Mouse (Mus musculus): Measurements from ENCODE around the gene Ccdc3. TPM values are rescaled to one million over a fixed set of nuclear protein-coding genes. Genes with fewer than 3 reads are reported as not detected.

Gene Ccdc3
- polyA plus RNA-seq, 1 experiment from 2014 or later, result 11.0 TPM

DNA sequence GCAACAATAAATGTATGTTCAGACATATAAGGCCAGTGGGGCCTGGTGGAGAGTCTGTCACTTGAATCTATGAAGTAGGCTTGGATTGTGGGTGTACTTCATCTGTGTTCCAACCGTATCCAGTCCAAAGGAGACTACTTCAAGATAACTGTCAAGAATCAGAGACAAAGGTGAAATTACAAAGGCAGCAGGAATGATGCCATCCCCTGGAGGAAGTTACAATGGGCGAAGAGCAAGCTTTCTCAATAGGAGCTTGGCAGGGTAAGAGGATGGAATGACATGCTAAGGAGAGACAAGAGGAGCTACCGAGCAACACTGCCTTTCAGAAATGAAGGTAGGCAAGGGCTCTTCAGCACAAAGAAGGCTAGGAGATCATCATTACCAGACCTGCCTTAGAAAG lies 69.1 kb downstream of the Ccdc3 start:
- 87% methylated on average over 3 of the region's 3 CpGs for WGBS
- Histone ChIP-seq H3K36me3 (ENCODE audit: control insufficient read depth, insufficient read depth, low read length) (no peaks in the 10 kb centered on the region), H3K9ac (ENCODE audit: low read length) (no peak overlapping the region), H3K27me3 (replicated peaks; ENCODE audit: control insufficient read depth, insufficient read depth, low read length) (no peaks in the 10 kb centered on the region), H3K4me2 (ENCODE audit: low read length) (no peak overlapping the region), H3K4me1 (replicated peaks; ENCODE audit: control insufficient read depth, insufficient read depth, low read length) (no peaks in the 10 kb centered on the region), H3K9me3 (ENCODE audit: control insufficient read depth, low read length) (no peaks in the 10 kb centered on the region), H3K4me3 (ENCODE audit: low read depth, low read length) (no peak overlapping the region), H3K27ac (ENCODE audit: low read depth) (no peak overlapping the region)
- DNase-seq (ENCODE audit: low spot score), result no peak
- no peak for ATAC-seq (replicated peaks; ENCODE audit: low FRiP score, low TSS enrichment, low read depth)

DNA sequence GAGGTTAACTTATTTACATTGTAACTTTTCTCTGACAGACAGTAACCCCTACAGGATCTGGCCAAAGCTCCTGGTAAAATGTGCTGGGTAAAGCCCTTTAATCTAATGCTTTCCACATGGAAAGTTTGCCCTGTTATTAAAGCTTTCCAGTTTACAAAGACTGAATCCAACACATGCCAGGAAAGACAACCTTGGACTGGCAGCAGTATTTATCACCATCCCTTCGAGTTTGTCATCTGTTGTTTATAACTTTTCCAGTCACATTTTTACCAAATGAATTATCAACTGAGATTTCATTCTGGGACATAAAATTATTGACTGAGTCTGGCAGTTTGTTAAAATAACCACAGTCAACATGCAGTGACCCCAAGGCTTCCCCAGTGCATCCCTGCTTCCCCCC lies 77.0 kb downstream of the Ccdc3 start:
- Histone ChIP-seq H3K27ac (ENCODE audit: low read depth) (no peak overlapping the region), H3K4me3 (ENCODE audit: low read depth, low read length) (no peak overlapping the region), H3K27me3 (replicated peaks; ENCODE audit: control insufficient read depth, insufficient read depth, low read length) (no peaks in the 10 kb centered on the region), H3K4me1 (replicated peaks; ENCODE audit: control insufficient read depth, insufficient read depth, low read length) (no peaks in the 10 kb centered on the region), H3K36me3 (ENCODE audit: control insufficient read depth, insufficient read depth, low read length) (no peaks in the 10 kb centered on the region), H3K4me2 (ENCODE audit: low read length) (no peak overlapping the region), H3K9me3 (ENCODE audit: control insufficient read depth, low read length) (no peaks in the 10 kb centered on the region), H3K9ac (ENCODE audit: low read length) (no peak overlapping the region)
- DNase-seq (ENCODE audit: low spot score) (no peak), ATAC-seq (replicated peaks; ENCODE audit: low FRiP score, low TSS enrichment, low read depth) (no peak)
- WGBS, result 44% methylated on average over 1 of the region's 1 CpGs

DNA sequence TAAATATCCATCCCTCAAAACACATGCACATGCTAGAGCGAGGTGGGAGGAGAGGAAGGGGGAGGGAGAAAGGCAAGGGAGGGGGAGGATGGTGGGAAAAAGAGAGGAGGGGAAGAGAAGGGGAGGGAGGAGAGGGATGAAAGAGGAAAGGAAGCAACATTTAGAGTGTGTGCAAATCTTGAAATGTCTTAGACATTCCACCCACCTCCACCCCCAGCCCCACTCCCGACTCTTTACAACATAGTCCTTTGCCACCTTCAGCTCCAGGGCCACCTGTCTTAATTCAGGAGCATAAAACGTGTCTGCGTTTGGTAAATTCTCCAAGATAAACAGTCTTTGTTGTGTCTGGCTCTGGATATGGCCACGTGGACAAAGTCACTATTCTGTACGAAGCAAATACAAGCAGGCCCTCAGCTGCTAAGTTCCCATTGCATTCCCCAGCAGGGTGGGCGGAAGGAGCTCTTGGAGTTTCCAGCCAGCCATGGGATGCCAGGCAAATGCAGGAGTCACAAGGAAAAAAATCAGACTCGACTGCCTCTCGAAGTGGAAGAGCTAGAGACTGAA lies 77.8 kb downstream of the Ccdc3 start:
- Histone ChIP-seq H3K27ac (ENCODE audit: low read depth) (no peak overlapping the region), H3K9ac (ENCODE audit: low read length) (no peak overlapping the region), H3K9me3 (ENCODE audit: control insufficient read depth, low read length) (no peaks in the 10 kb centered on the region), H3K36me3 (ENCODE audit: control insufficient read depth, insufficient read depth, low read length) (no peaks in the 10 kb centered on the region), H3K4me1 (replicated peaks; ENCODE audit: control insufficient read depth, insufficient read depth, low read length) (no peaks in the 10 kb centered on the region), H3K4me2 (ENCODE audit: low read length) (no peak overlapping the region), H3K27me3 (replicated peaks; ENCODE audit: control insufficient read depth, insufficient read depth, low read length) (no peaks in the 10 kb centered on the region), H3K4me3 (ENCODE audit: low read depth, low read length) (no peak overlapping the region)
- ATAC-seq (replicated peaks; ENCODE audit: low FRiP score, low TSS enrichment, low read depth) (no peak), DNase-seq (ENCODE audit: low spot score) (peak; percentile 43)
- WGBS, result 54% methylated on average over 9 of the region's 9 CpGs

DNA sequence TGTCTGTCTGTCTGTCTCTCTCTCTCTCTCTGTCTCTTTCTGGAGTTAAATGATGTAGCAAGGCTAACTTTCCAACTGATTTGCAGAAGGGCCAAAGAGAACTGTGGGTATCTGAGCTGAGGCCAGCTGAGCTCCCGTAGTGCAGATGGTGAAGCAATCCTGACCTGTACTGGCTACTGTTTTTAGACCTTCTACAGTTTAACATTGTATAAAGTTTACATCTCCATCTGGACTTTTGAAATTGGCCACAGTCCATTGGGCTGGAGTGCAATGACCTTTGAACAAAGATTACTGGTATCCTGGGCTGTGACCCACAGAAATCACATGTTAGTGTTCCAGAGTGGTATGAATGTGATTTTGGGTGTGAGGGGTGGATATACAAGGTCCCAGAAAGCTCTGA lies 81.6 kb downstream of the Ccdc3 start:
- Histone ChIP-seq H3K36me3 (ENCODE audit: control insufficient read depth, insufficient read depth, low read length) (no peaks in the 10 kb centered on the region), H3K9me3 (ENCODE audit: control insufficient read depth, low read length) (no peaks in the 10 kb centered on the region), H3K4me3 (ENCODE audit: low read depth, low read length) (no peak overlapping the region), H3K27ac (ENCODE audit: low read depth) (no peak overlapping the region), H3K27me3 (replicated peaks; ENCODE audit: control insufficient read depth, insufficient read depth, low read length) (no peaks in the 10 kb centered on the region), H3K9ac (ENCODE audit: low read length) (no peak overlapping the region), H3K4me2 (ENCODE audit: low read length) (no peak overlapping the region), H3K4me1 (replicated peaks; ENCODE audit: control insufficient read depth, insufficient read depth, low read length) (no peaks in the 10 kb centered on the region)
- DNase-seq (ENCODE audit: low spot score) (peak; percentile 21), ATAC-seq (replicated peaks; ENCODE audit: low FRiP score, low TSS enrichment, low read depth) (no peak)
- 90% methylated on average over 1 of the region's 1 CpGs for WGBS

DNA sequence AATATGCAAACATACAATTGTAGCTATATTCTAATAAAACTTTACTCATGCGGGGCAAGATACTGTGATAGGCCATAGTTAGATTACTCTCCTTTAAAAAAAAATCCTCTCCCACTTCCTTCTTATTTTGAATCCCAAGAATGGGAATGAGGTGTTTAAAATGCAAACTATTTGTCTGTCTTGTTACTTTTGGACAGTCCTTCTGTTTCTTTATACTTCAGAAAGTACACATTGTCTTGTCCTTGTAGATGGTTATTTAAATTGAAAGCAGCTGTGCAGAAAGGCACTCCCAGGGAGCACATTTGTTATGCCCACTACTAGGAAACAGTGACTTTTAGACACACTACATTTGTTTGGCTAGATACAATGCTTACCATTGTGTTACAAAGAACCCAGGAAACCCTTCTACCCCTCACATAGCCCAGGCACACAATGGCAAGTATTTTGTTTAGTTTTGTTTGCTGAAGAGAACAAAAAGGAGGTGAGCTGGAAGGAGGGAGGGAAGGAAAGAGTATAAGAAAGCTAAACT lies 82.3 kb downstream of the Ccdc3 start:
- DNase-seq (ENCODE audit: low spot score), result no peak
- H3K27me3 ChIP-seq (replicated peaks; ENCODE audit: control insufficient read depth, insufficient read depth, low read length), result no peaks in the 10 kb centered on the region
- no peaks in the 10 kb centered on the region for H3K4me1 ChIP-seq (replicated peaks; ENCODE audit: control insufficient read depth, insufficient read depth, low read length)
- H3K4me3 ChIP-seq (ENCODE audit: low read depth, low read length), result no peak overlapping the region
- no peak overlapping the region for H3K9ac ChIP-seq (ENCODE audit: low read length)
- H3K9me3 ChIP-seq (ENCODE audit: control insufficient read depth, low read length), result no peaks in the 10 kb centered on the region
- no peak overlapping the region for H3K4me2 ChIP-seq (ENCODE audit: low read length)
- no peaks in the 10 kb centered on the region for H3K36me3 ChIP-seq (ENCODE audit: control insufficient read depth, insufficient read depth, low read length)
- ATAC-seq (replicated peaks; ENCODE audit: low FRiP score, low TSS enrichment, low read depth), result no peak
- WGBS, result 78% methylated on average over 1 of the region's 1 CpGs
- H3K27ac ChIP-seq (ENCODE audit: low read depth), result no peak overlapping the region

DNA sequence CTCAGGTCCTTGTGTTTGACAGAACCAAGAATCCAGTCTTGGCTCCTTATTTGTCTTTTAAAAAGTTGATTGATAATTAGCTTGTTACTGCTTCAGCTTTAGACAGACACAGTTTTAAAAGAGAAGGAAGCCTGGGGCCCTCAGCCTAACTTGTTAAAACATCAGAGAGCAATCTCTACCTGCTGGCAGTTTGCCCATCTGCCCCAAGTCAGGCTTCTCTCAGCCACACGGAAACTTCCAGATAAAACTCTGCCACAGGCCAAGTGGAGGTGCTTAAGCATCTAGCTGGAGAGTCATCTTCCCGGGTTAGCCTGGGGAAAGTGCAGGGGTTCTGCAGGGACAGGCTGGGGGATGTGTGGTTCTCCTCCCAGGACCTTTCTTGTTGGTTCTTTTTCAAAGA lies 85.0 kb downstream of the Ccdc3 start:
- Histone ChIP-seq H3K4me3 (ENCODE audit: low read depth, low read length) (no peak overlapping the region), H3K4me1 (replicated peaks; ENCODE audit: control insufficient read depth, insufficient read depth, low read length) (peaks cover under 1% of the 10 kb centered on the region; the same call in 1 of the 2 replicates), H3K27ac (ENCODE audit: low read depth) (no peak overlapping the region), H3K9me3 (ENCODE audit: control insufficient read depth, low read length) (no peaks in the 10 kb centered on the region), H3K36me3 (ENCODE audit: control insufficient read depth, insufficient read depth, low read length) (no peaks in the 10 kb centered on the region), H3K9ac (ENCODE audit: low read length) (no peak overlapping the region), H3K27me3 (replicated peaks; ENCODE audit: control insufficient read depth, insufficient read depth, low read length) (no peaks in the 10 kb centered on the region), H3K4me2 (ENCODE audit: low read length) (no peak overlapping the region)
- ATAC-seq (replicated peaks; ENCODE audit: low FRiP score, low TSS enrichment, low read depth) (no peak), DNase-seq (ENCODE audit: low spot score) (peak; percentile 50)
- 50% methylated on average over 2 of the region's 2 CpGs for WGBS

DNA sequence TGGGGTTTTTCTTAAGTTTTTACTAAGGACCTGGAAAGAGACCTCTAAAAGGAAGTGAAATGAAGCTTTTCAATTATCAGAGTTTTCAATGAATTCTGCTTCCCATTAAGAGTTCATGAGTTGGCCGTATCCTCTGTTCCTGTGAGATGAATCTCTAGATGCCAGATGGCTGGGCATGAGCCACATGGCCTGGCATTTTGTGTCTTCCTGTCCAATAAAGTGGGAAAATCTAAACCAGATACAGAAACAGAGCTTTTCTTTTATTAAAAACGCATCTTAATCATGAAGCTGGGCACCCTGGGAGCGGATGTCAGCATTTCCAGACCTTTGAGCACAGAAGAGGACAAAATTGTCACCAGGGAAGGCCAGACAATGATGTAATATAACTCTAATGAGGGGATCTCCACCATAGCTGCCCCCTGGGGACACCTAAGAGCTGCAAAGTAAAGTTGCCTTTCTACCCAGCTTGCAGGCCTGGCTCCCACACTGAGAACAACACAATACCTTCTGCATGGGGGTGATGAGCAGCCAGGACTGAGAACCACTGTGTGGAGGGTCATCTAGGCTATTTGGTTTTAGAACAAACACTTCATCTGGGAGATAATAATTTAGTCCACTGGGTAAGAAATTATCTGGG lies 99.4 kb downstream of the Ccdc3 start:
- no peak for DNase-seq (ENCODE audit: low spot score)
- Histone ChIP-seq H3K27ac (ENCODE audit: low read depth) (no peak overlapping the region), H3K27me3 (replicated peaks; ENCODE audit: control insufficient read depth, insufficient read depth, low read length) (no peaks in the 10 kb centered on the region), H3K36me3 (ENCODE audit: control insufficient read depth, insufficient read depth, low read length) (no peaks in the 10 kb centered on the region), H3K4me3 (ENCODE audit: low read depth, low read length) (no peak overlapping the region), H3K9me3 (ENCODE audit: control insufficient read depth, low read length) (no peaks in the 10 kb centered on the region), H3K9ac (ENCODE audit: low read length) (no peak overlapping the region), H3K4me2 (ENCODE audit: low read length) (no peak overlapping the region), H3K4me1 (replicated peaks; ENCODE audit: control insufficient read depth, insufficient read depth, low read length) (peaks cover 4% of the 10 kb centered on the region)
- WGBS, result 81% methylated on average over 3 of the region's 3 CpGs
- ATAC-seq (replicated peaks; ENCODE audit: low FRiP score, low TSS enrichment, low read depth), result no peak

DNA sequence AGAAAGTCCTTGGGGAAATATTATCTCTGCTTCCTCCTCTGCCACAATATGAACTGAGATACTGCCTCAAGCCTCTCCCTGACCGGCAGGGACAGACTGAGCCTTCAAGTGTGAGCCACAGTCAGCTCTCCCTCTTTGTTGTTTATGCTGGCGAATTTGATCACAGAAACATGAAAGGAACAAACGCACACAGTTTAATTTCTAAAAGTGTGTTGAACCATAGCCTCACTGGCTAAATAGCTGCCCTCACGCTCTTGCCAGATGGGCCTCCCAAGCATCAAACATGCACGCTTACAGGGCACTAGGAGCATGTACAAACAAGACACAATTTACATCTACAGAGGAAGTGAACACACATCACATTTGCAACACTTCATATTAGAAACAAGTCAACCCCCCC lies 100.3 kb downstream of the Ccdc3 start:
- no peaks in the 10 kb centered on the region for H3K9me3 ChIP-seq (ENCODE audit: control insufficient read depth, low read length)
- DNase-seq (ENCODE audit: low spot score) (no peak), ATAC-seq (replicated peaks; ENCODE audit: low FRiP score, low TSS enrichment, low read depth) (no peak)
- H3K9ac ChIP-seq (ENCODE audit: low read length), result no peak overlapping the region
- H3K4me3 ChIP-seq (ENCODE audit: low read depth, low read length), result no peak overlapping the region
- peaks cover 7% of the 10 kb centered on the region for H3K4me1 ChIP-seq (replicated peaks; ENCODE audit: control insufficient read depth, insufficient read depth, low read length)
- no peak overlapping the region for H3K4me2 ChIP-seq (ENCODE audit: low read length)
- H3K27me3 ChIP-seq (replicated peaks; ENCODE audit: control insufficient read depth, insufficient read depth, low read length), result no peaks in the 10 kb centered on the region
- H3K36me3 ChIP-seq (ENCODE audit: control insufficient read depth, insufficient read depth, low read length), result no peaks in the 10 kb centered on the region
- H3K27ac ChIP-seq (ENCODE audit: low read depth), result no peak overlapping the region
- 83% methylated on average over 5 of the region's 5 CpGs for WGBS

DNA sequence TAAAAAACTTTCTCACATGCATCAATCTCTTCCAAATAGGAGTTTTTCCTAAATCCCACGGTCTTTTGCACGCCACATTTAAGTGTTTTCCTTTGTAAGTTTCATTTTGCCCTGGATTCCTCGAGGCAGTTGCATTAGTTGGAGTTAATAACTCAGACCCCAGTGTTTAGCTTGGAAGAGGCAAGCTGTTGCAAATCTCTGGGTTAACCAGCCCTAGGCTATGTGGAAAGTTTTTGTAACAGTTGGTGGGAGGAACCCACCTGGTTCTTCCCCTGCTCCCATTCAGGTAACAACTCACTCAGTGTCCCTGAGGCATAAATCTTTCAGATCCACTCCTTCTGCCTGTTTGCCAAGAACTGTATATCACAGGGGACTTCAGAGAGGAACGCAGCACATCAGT lies 101.9 kb downstream of the Ccdc3 start:
- H3K9me3 ChIP-seq (ENCODE audit: control insufficient read depth, low read length), result no peaks in the 10 kb centered on the region
- H3K27ac ChIP-seq (ENCODE audit: low read depth), result no peak overlapping the region; the same call in 1 of the 2 replicates
- no peaks in the 10 kb centered on the region for H3K36me3 ChIP-seq (ENCODE audit: control insufficient read depth, insufficient read depth, low read length)
- H3K9ac ChIP-seq (ENCODE audit: low read length), result no peak overlapping the region
- no peak overlapping the region for H3K4me2 ChIP-seq (ENCODE audit: low read length)
- no peaks in the 10 kb centered on the region for H3K27me3 ChIP-seq (replicated peaks; ENCODE audit: control insufficient read depth, insufficient read depth, low read length)
- 53% methylated on average over 4 of the region's 4 CpGs for WGBS
- no peak overlapping the region for H3K4me3 ChIP-seq (ENCODE audit: low read depth, low read length)
- no peak for DNase-seq (ENCODE audit: low spot score)
- peaks cover 7% of the 10 kb centered on the region for H3K4me1 ChIP-seq (replicated peaks; ENCODE audit: control insufficient read depth, insufficient read depth, low read length)
- no peak for ATAC-seq (replicated peaks; ENCODE audit: low FRiP score, low TSS enrichment, low read depth)

Measured in intestine, embryonic 14.5 days (tissue).